Mouse (Mus musculus) heart, embryonic 16.5 days (tissue): ENCODE data around the gene Mettl26. TPM values are rescaled to one million over a fixed set of nuclear protein-coding genes. Genes with fewer than 3 reads are reported as not detected.

Experiments
- ATAC-seq: fragments of 200-750 bp; cut with Nextera tagmentation; replicated peaks from 2 replicates; pipeline ENCODE4 v1.8.0; 2017; ENCODE audit warnings: moderate number of reproducible peaks; ENCODE audit not compliant: insufficient read depth, low FRiP score; ENCODE audit errors: extremely low read depth
- H3K27ac ChIP-seq: fragments of 300-500 bp; sonication (generic); 2 replicates; pipeline ENCODE4 v1.5.1; 2014; ENCODE audit warnings: mild to moderate bottlenecking, low read length, control low read depth, moderate library complexity
- H3K27me3 ChIP-seq: fragments of 300-500 bp; sonication (generic); 2 replicates; pipeline ENCODE4 v1.6.1; 2014; ENCODE audit warnings: low read length, mixed read lengths; ENCODE audit not compliant: control insufficient read depth, insufficient read depth
- H3K36me3 ChIP-seq: fragments of 300-500 bp; sonication (generic); 2 replicates; pipeline ENCODE4 v1.6.1; 2014; ENCODE audit not compliant: control insufficient read depth, insufficient read depth
- H3K4me1 ChIP-seq: fragments of 300-500 bp; sonication (generic); 2 replicates; pipeline ENCODE4 v1.6.1; 2014; ENCODE audit warnings: low read length, mixed read lengths; ENCODE audit not compliant: control insufficient read depth, insufficient read depth
- H3K4me2 ChIP-seq: fragments of 300-500 bp; sonication (generic); 2 replicates; pipeline ENCODE4 v1.6.1; 2014; ENCODE audit warnings: low read depth, mild to moderate bottlenecking, control low read depth, low read length
- H3K4me3 ChIP-seq: fragments of 300-500 bp; sonication (generic); 2 replicates; pipeline ENCODE4 v1.5.1; 2014; ENCODE audit warnings: mild to moderate bottlenecking, control low read depth, low read length
- H3K9ac ChIP-seq: fragments of 300-500 bp; sonication (generic); 2 replicates; pipeline ENCODE4 v1.6.1; 2014; ENCODE audit warnings: low read length, control low read depth
- H3K9me3 ChIP-seq: fragments of 300-500 bp; sonication (generic); replicated peaks from 2 replicates; pipeline ENCODE4 v1.6.1; 2016; ENCODE audit warnings: low read length; ENCODE audit not compliant: control insufficient read depth
- WGBS: fragments of 180-500 bp; shearing (Covaris S2); extraction: QIAGEN DNeasy Blood & Tissue Kit; methylation state at CpG from one replicate; pipeline ENCODE4 v1.1.7; 2014; 5-methylcytosine and 5-hydroxymethylcytosine counted together
- microRNA-seq: library from miRNA; unstranded; fragments of <30 nt; microRNA quantifications from one replicate; pipeline ENCODE4, GENCODE M21; 2017
- polyA plus RNA-seq: library from polyadenylated mRNA; unstranded; fragments of >200 nt; fragmentation: Nextera tagmentation; extraction: Ambion mirVana; gene quantifications from 2 replicates; pipeline ENCODE4 v1.2.1, GENCODE M21; 2015

Gene Mettl26
- polyA plus RNA-seq, 1 experiment from 2014 or later, result 35.1 TPM

GRCm38 (mm10) chr17:25922120-25922519 lies 47.2 kb downstream of the Mettl26 start:
- 63% methylated on average over 5 of the region's 5 CpGs for WGBS
- H3K9me3 ChIP-seq, result no peaks in the 10 kb centered on the region
- no peak for ATAC-seq

GRCm38 (mm10) chr17:25925348-25925747 lies 50.5 kb downstream of the Mettl26 start:
- 59% methylated on average over 2 of the region's 2 CpGs for WGBS
- Histone ChIP-seq H3K9ac (no peak overlapping the region), H3K4me2 (no peak overlapping the region), H3K27me3 (no peaks in the 10 kb centered on the region), H3K4me1 (0 out of 2 replicates have a peak, but pooled peaks cover 4% of the 10 kb centered on the region), H3K9me3 (no peaks in the 10 kb centered on the region), H3K4me3 (no peak overlapping the region), H3K27ac (no peak overlapping the region), H3K36me3 (peaks cover 29% of the 10 kb centered on the region)
- ATAC-seq, result no peak

More at GRCm38 (mm10) chr17:25922120-25922519, 47.2 kb downstream of the Mettl26 start:
- Histone ChIP-seq H3K4me3 (no peak overlapping the region), H3K27ac (no peak overlapping the region), H3K4me1 (peaks cover 18% of the 10 kb centered on the region), H3K27me3 (no peaks in the 10 kb centered on the region), H3K36me3 (peaks cover 11% of the 10 kb centered on the region; the same call in 1 of the 2 replicates), H3K9ac (no peak overlapping the region), H3K4me2 (no peak overlapping the region)

Small RNAs within 50 kb of the gene (microRNA-seq; reads per million reads assigned to microRNA genes)
- gene Mir3082, result not detected

Other genes with a start within 250 kb of the Mettl26 start
- 0.60 and 2.2 TPM in 2 replicates for gene Gng13, start 157.9 kb upstream of the Mettl26 start, polyA plus RNA-seq
- gene Chtf18, start 147.7 kb upstream of the Mettl26 start, polyA plus RNA-seq, result 16.7 and 17.2 TPM in 2 replicates
- gene Rpusd1, start 147.4 kb upstream of the Mettl26 start, polyA plus RNA-seq, result 12.7 and 13.7 TPM in 2 replicates
- 0.16 TPM in 2 replicates for gene Mslnl, start 139.0 kb upstream of the Mettl26 start, polyA plus RNA-seq
- 50.0 and 51.1 TPM in 2 replicates for gene Msln, start 120.7 kb upstream of the Mettl26 start, polyA plus RNA-seq
- gene Narfl, start 101.3 kb upstream of the Mettl26 start, polyA plus RNA-seq, result 38.3 and 39.7 TPM in 2 replicates
- 51.4 and 55.2 TPM in 2 replicates for gene Haghl, start 89.4 kb upstream of the Mettl26 start, polyA plus RNA-seq
- gene Ccdc78, start 88.5 kb upstream of the Mettl26 start, polyA plus RNA-seq, result 0.53 and 0.80 TPM in 2 replicates
- 65.1 and 68.9 TPM in 2 replicates for gene Fam173a, start 82.2 kb upstream of the Mettl26 start, polyA plus RNA-seq
- gene AC134908.4, start 79.4 kb upstream of the Mettl26 start, polyA plus RNA-seq, result 0.26 and 0.54 TPM in 2 replicates
- 25.6 and 26.9 TPM in 2 replicates for gene Metrn, start 77.9 kb upstream of the Mettl26 start, polyA plus RNA-seq
- 0.75 and 0.81 TPM in 2 replicates for gene Fbxl16, start 66.0 kb upstream of the Mettl26 start, polyA plus RNA-seq
- 18.7 and 19.8 TPM in 2 replicates for gene Wdr24, start 51.4 kb upstream of the Mettl26 start, polyA plus RNA-seq
- 35.0 and 36.6 TPM in 2 replicates for gene Jmjd8, start 46.2 kb upstream of the Mettl26 start, polyA plus RNA-seq
- 292 and 304 TPM in 2 replicates for gene Stub1, start 41.7 kb upstream of the Mettl26 start, polyA plus RNA-seq
- 1.6 and 1.7 TPM in 2 replicates for gene Rhbdl1, start 37.8 kb upstream of the Mettl26 start, polyA plus RNA-seq
- gene Gm20683, start 33.3 kb upstream of the Mettl26 start, polyA plus RNA-seq, result 2.0 and 2.5 TPM in 2 replicates
- 31.6 and 32.7 TPM in 2 replicates for gene Rhot2, start 30.2 kb upstream of the Mettl26 start, polyA plus RNA-seq
- 13.1 and 15.0 TPM in 2 replicates for gene Wdr90, start 13.6 kb upstream of the Mettl26 start, polyA plus RNA-seq
- gene Mcrip2, start 6.3 kb upstream of the Mettl26 start, polyA plus RNA-seq, result 225 and 234 TPM in 2 replicates
- gene Wfikkn1, start 5.8 kb downstream of the Mettl26 start, polyA plus RNA-seq, result 0.30 and 0.41 TPM in 2 replicates
- gene Rab40c, start 44.7 kb downstream of the Mettl26 start, polyA plus RNA-seq, result 14.5 and 18.7 TPM in 2 replicates
- gene Pigq, start 69.9 kb downstream of the Mettl26 start, polyA plus RNA-seq, result 59.3 and 66.0 TPM in 2 replicates
- 0.06 and 0.11 TPM in 2 replicates for gene Nhlrc4, start 69.9 kb downstream of the Mettl26 start, polyA plus RNA-seq
- 0.11 TPM in 1 of 2 replicates, not detected in the other for gene A930017K11Rik, start 77.5 kb downstream of the Mettl26 start, polyA plus RNA-seq
- gene Capn15, start 110.7 kb downstream of the Mettl26 start, polyA plus RNA-seq, result 12.0 and 14.5 TPM in 2 replicates
- gene Rab11fip3, start 194.5 kb downstream of the Mettl26 start, polyA plus RNA-seq, result 8.2 and 13.6 TPM in 2 replicates
- 40.1 and 40.8 TPM in 2 replicates for gene Decr2, start 215.3 kb downstream of the Mettl26 start, polyA plus RNA-seq
- gene Nme4, start 220.5 kb downstream of the Mettl26 start, polyA plus RNA-seq, result 55.3 and 56.2 TPM in 2 replicates
- 0.87 and 1.0 TPM in 2 replicates for gene Tmem8, start 238.2 kb downstream of the Mettl26 start, polyA plus RNA-seq
- gene Mrpl28, start 248.4 kb downstream of the Mettl26 start, polyA plus RNA-seq, result 221 and 232 TPM in 2 replicates